Mouse (Mus musculus) intestine, postnatal 0 days (tissue): ENCODE data around the gene Cdrt4. TPM values are rescaled to one million over a fixed set of nuclear protein-coding genes. Genes with fewer than 3 reads are reported as not detected.

Experiments
- ATAC-seq: fragments of 200-750 bp; cut with Nextera tagmentation; 2 replicates; pipeline ENCODE4 v1.8.0; 2017; ENCODE audit warnings: mild to moderate bottlenecking, moderate TSS enrichment, moderate library complexity
- H3K27ac ChIP-seq: fragments of 300-500 bp; sonication (generic); 2 replicates; pipeline ENCODE4 v1.5.1; 2014; ENCODE audit warnings: mild to moderate bottlenecking, low read depth, low read length, moderate library complexity
- H3K27me3 ChIP-seq: fragments of 300-500 bp; sonication (generic); replicated peaks from 2 replicates; pipeline ENCODE4 v1.6.1; 2014; ENCODE audit warnings: low read length, mixed read lengths; ENCODE audit not compliant: control insufficient read depth, insufficient read depth
- H3K36me3 ChIP-seq: fragments of 300-500 bp; sonication (generic); 2 replicates; pipeline ENCODE4 v1.6.1; 2014; ENCODE audit warnings: mild to moderate bottlenecking, moderate library complexity; ENCODE audit not compliant: control insufficient read depth, insufficient read depth
- H3K4me1 ChIP-seq: fragments of 300-500 bp; sonication (generic); replicated peaks from 2 replicates; pipeline ENCODE4 v1.6.1; 2014; ENCODE audit warnings: antibody characterized with exemption, low read length, mixed read lengths; ENCODE audit not compliant: control insufficient read depth, insufficient read depth
- H3K4me2 ChIP-seq: fragments of 300-500 bp; sonication (generic); replicated peaks from 2 replicates; pipeline ENCODE4 v1.6.1; 2014; ENCODE audit warnings: low read depth, mild to moderate bottlenecking, moderate library complexity
- H3K4me3 ChIP-seq: fragments of 300-500 bp; sonication (generic); 2 replicates; pipeline ENCODE4 v1.5.1; 2014; ENCODE audit warnings: low read depth, low read length
- H3K9ac ChIP-seq: fragments of 300-500 bp; sonication (generic); 2 replicates; pipeline ENCODE4 v1.6.1; 2014; ENCODE audit warnings: mild to moderate bottlenecking, low read depth, low read length
- H3K9me3 ChIP-seq: fragments of 300-500 bp; sonication (generic); 2 replicates; pipeline ENCODE4 v1.6.1; 2016; ENCODE audit warnings: mixed run types; ENCODE audit not compliant: control insufficient read depth
- CTCF ChIP-seq: sonication (generic); IDR thresholded peaks from 2 replicates; pipeline ENCODE4 v1.5.1; 2016; ENCODE audit warnings: low read depth, mild to moderate bottlenecking, control low read depth, antibody characterized with exemption, moderate library complexity
- WGBS: fragments of 180-500 bp; shearing (Covaris S2); extraction: QIAGEN DNeasy Blood & Tissue Kit; methylation state at CpG from one replicate; pipeline ENCODE4 v1.1.7; 2014; 5-methylcytosine and 5-hydroxymethylcytosine counted together
- polyA plus RNA-seq: library from polyadenylated mRNA; unstranded; fragments of >200 nt; fragmentation: Nextera tagmentation; extraction: Ambion mirVana; gene quantifications from 2 replicates; pipeline ENCODE4 v1.2.1, GENCODE M21; 2015

The Cdrt4 gene
- polyA plus RNA-seq, 1 experiment from 2014 or later, result not detected

DNA sequence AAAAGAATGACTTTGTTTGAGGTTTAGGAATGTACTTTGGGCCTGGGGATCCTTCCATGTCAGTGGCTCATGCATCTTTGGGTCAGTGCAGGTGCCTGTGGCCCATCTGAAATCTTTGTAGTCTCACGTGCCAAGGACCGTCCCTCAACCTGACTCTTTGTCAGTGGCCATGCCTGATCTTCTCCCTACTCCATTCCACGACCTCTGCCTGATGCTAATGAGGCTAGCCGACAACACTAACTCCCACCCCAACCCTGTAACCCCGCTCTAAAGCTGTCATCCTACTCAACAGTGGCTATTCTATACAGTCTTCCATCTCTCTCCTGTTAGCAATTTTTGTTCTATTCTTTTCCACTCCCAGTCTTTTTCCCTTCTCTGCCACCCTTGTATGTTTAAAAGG lies 4.2 kb downstream of the Cdrt4 start:
- WGBS, result 85% methylated on average over 5 of the region's 5 CpGs
- no peaks in the 10 kb centered on the region for H3K36me3 ChIP-seq
- H3K27me3 ChIP-seq, result peaks cover 29% of the 10 kb centered on the region; the same call in 1 of the 2 replicates
- H3K4me1 ChIP-seq, result no peaks in the 10 kb centered on the region
- no peak overlapping the region for H3K9ac ChIP-seq
- H3K27ac ChIP-seq, result no peak overlapping the region
- ATAC-seq, result no peak
- H3K9me3 ChIP-seq, result no peaks in the 10 kb centered on the region
- no peak for TF ChIP-seq CTCF
- H3K4me2 ChIP-seq, result no peak overlapping the region
- H3K4me3 ChIP-seq, result no peak overlapping the region

DNA sequence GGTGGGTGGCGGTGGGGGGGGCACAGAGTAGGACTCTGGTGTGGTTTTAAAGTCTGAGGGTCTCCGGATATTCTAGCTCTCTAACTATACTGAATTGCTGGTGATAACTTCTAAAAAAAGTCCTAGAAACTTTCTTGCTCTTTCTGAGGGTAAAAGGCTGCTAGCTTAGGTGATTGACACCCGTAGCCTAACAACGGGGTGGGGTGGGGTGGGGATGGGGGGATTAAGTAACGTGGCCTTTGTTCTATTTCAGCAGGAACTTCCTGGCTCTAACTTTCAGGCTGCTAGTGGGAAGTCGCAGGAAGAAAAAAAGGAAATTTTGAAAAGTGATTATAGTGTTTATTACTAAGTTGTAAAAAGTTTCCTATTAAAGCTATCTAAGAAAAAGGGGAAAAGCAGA lies 4.8 kb downstream of the Cdrt4 start:
- no peak for ATAC-seq
- no peak overlapping the region for H3K27ac ChIP-seq

GRCm38 (mm10) chr11:62957626-62958180 lies 6.7 kb downstream of the Cdrt4 start:
- Histone ChIP-seq H3K27ac (no peak overlapping the region), H3K9me3 (no peaks in the 10 kb centered on the region), H3K4me3 (no peak overlapping the region), H3K36me3 (no peaks in the 10 kb centered on the region), H3K4me1 (no peaks in the 10 kb centered on the region), H3K27me3 (peaks cover 30% of the 10 kb centered on the region; the same call in 1 of the 2 replicates), H3K9ac (no peak overlapping the region), H3K4me2 (no peak overlapping the region)
- WGBS, result 81% methylated on average over 8 of the region's 8 CpGs
- no peak for TF ChIP-seq CTCF
- ATAC-seq, result peak; percentile 41; the same call in 1 of the 2 replicates

More for the DNA sequence above, 4.8 kb downstream of the Cdrt4 start:
- H3K27me3 ChIP-seq, result peaks cover 25% of the 10 kb centered on the region; the same call in 1 of the 2 replicates
- no peaks in the 10 kb centered on the region for H3K36me3 ChIP-seq
- whole genome bisulfite sequencing, result 20% methylated on average over 5 of the region's 6 CpGs
- no peak overlapping the region for H3K4me2 ChIP-seq
- H3K9me3 ChIP-seq, result no peaks in the 10 kb centered on the region
- H3K9ac ChIP-seq, result no peak overlapping the region
- TF ChIP-seq CTCF, result no peak
- H3K4me3 ChIP-seq, result no peak overlapping the region
- no peaks in the 10 kb centered on the region for H3K4me1 ChIP-seq

DNA sequence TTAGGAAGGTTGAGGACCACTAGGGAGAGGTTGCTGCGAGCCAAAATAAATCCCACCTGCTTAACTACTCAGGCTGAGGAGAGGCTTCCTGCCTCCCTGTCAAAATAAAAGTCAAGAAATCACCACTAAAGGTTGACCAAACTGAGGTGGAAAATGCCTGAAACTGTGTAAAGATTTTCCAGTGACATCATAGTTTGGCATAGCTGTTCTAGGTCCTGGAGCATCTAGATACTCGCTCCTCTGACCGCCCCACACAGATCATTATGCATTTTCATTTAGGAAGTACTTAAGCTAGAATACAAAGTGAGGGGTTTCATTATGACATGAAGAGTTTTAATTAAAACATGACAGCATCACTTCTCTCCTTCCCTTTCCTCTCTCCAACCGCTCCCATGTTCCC lies 12.3 kb downstream of the Cdrt4 start:
- Histone ChIP-seq H3K4me2 (no peak overlapping the region), H3K27ac (no peak overlapping the region), H3K36me3 (no peaks in the 10 kb centered on the region), H3K9ac (no peak overlapping the region), H3K4me3 (no peak overlapping the region), H3K9me3 (no peaks in the 10 kb centered on the region), H3K4me1 (no peaks in the 10 kb centered on the region), H3K27me3 (peaks cover 25% of the 10 kb centered on the region)
- 73% methylated on average over 4 of the region's 4 CpGs for WGBS
- no peak for ATAC-seq
- TF ChIP-seq CTCF, result no peak

- TF ChIP-seq CTCF, result no peak
- H3K9ac ChIP-seq, result no peak overlapping the region
Measured at GRCm38 (mm10) chr11:62966424-62966764, 15.4 kb downstream of the Cdrt4 start.

GRCm38 (mm10) chr11:62966765-62967633 lies 16.0 kb downstream of the Cdrt4 start:
- H3K9ac ChIP-seq, result no peak overlapping the region
- peak overlapping the region; percentile 51 for H3K4me2 ChIP-seq
- peaks cover 11% of the 10 kb centered on the region for H3K27me3 ChIP-seq
- WGBS, result 10% methylated on average over 27 of the region's 27 CpGs
- 0 out of 2 replicates have a peak, but pooled peaks have one; percentile 6 for TF ChIP-seq CTCF
- H3K9me3 ChIP-seq, result no peaks in the 10 kb centered on the region
- H3K36me3 ChIP-seq, result no peaks in the 10 kb centered on the region
- no peaks in the 10 kb centered on the region for H3K4me1 ChIP-seq
- peak overlapping the region; percentile 60 for H3K27ac ChIP-seq
- no peak for ATAC-seq
- H3K4me3 ChIP-seq, result peak overlapping the region; percentile 7; the same call in 1 of the 2 replicates

More at GRCm38 (mm10) chr11:62966424-62966764, 15.4 kb downstream of the Cdrt4 start:
- Histone ChIP-seq H3K4me3 (no peak overlapping the region), H3K4me1 (no peaks in the 10 kb centered on the region), H3K27ac (peak overlapping the region; percentile 46), H3K27me3 (peaks cover 15% of the 10 kb centered on the region), H3K36me3 (no peaks in the 10 kb centered on the region), H3K4me2 (no peak overlapping the region), H3K9me3 (no peaks in the 10 kb centered on the region)
- ATAC-seq, result no peak
- 58% methylated on average over 3 of the region's 3 CpGs for WGBS
